Comparison of ENCODE assay signal across 18 mouse cellular contexts in genomic region chr4:117131198-117131597, GRCm38 (mm10). TPM values are rescaled to one million over a fixed set of nuclear protein-coding genes. Genes with fewer than 3 reads are reported as not detected.
DNase-seq lines count a peak whose midpoint lies in the region; ATAC-seq lines count a peak whose summit lies in the region.
"Had no signal": no experiment of that assay in that cellular context is flagged by ENCODE, and none has a peak within 500 bp of the region (broad histone marks: within the 10 kb centered on the region; RNA-seq: fewer than 3 reads in every experiment).

No protein-coding gene starts in this region.

- DNase-seq in cerebellum, adult 11-12 months = no peak
- no peak for DNase-seq in adrenal gland, postnatal 4 days (ENCODE audit: low spot score in 2 of 2)
- DNase-seq in thymus, adult 18-20 months = no peak
- DNase-seq: cerebellum, adult 18-20 months; gastrocnemius, postnatal 14 days; heart, postnatal 10 days had no signal

- H3K9ac ChIP-seq in forebrain, embryonic 13.5 days = peak overlapping the region; percentile 9; the same call in 1 of the 2 replicates
- H3K9ac ChIP-seq in forebrain, embryonic 15.5 days (replicated peaks) = no peak overlapping the region; the same call in 1 of the 2 replicates
- peak overlapping the region; percentile 78; the same call in 1 of the 2 replicates for H3K9ac ChIP-seq in midbrain, embryonic 12.5 days (replicated peaks)
- no peak overlapping the region for H3K9ac ChIP-seq in midbrain, embryonic 16.5 days (ENCODE audit: low read depth, low read length)
- H3K9ac ChIP-seq in hindbrain, embryonic 16.5 days (ENCODE audit: low read depth, low read length) = peak overlapping the region; percentile 92; the same call in 1 of the 2 replicates
- H3K9ac ChIP-seq: embryonic facial prominence, embryonic 15.5 days; kidney, embryonic 15.5 days; lung, embryonic 14.5 days had no signal

- WGBS in forebrain, embryonic 13.5 days = 45% methylated on average over 6 of the region's 6 CpGs
- WGBS in forebrain, embryonic 15.5 days = 47% methylated on average over 6 of the region's 6 CpGs
- 56% methylated on average over 6 of the region's 6 CpGs for WGBS in midbrain, embryonic 12.5 days
- 52% methylated on average over 6 of the region's 6 CpGs for WGBS in midbrain, embryonic 16.5 days
- 38% methylated on average over 6 of the region's 6 CpGs for WGBS in hindbrain, embryonic 16.5 days

- H3K27me3 ChIP-seq in forebrain, embryonic 13.5 days = peaks cover 23% of the 10 kb centered on the region; the same call in 1 of the 2 replicates
- 0 out of 2 replicates have a peak, but pooled peaks cover 8% of the 10 kb centered on the region for H3K27me3 ChIP-seq in forebrain, embryonic 15.5 days
- H3K27me3 ChIP-seq in midbrain, embryonic 12.5 days = peaks cover 11% of the 10 kb centered on the region; the same call in 1 of the 2 replicates
- no peaks in the 10 kb centered on the region for H3K27me3 ChIP-seq in midbrain, embryonic 16.5 days (ENCODE audit: control insufficient read depth, insufficient read depth, low read depth, low read length)
- no peaks in the 10 kb centered on the region for H3K27me3 ChIP-seq in hindbrain, embryonic 16.5 days (replicated peaks; ENCODE audit: control insufficient read depth, insufficient read depth, low read length)

- no peak for ATAC-seq in forebrain, embryonic 13.5 days
- no peak for ATAC-seq in forebrain, embryonic 15.5 days (replicated peaks)
- no peak for ATAC-seq in midbrain, embryonic 12.5 days (ENCODE audit: low FRiP score, low read depth)
- ATAC-seq in midbrain, embryonic 16.5 days = no peak
- no peak for ATAC-seq in hindbrain, embryonic 16.5 days

- H3K4me1 ChIP-seq in forebrain, embryonic 13.5 days = peaks cover 33% of the 10 kb centered on the region
- peaks cover 29% of the 10 kb centered on the region for H3K4me1 ChIP-seq in forebrain, embryonic 15.5 days
- peaks cover 41% of the 10 kb centered on the region for H3K4me1 ChIP-seq in midbrain, embryonic 12.5 days
- peaks cover 18% of the 10 kb centered on the region; the same call in 1 of the 2 replicates for H3K4me1 ChIP-seq in midbrain, embryonic 16.5 days (ENCODE audit: control insufficient read depth, insufficient read depth, low read length)
- H3K4me1 ChIP-seq in hindbrain, embryonic 16.5 days (ENCODE audit: control insufficient read depth, insufficient read depth, low read depth, low read length) = peaks cover 16% of the 10 kb centered on the region

- no peak overlapping the region for H3K4me3 ChIP-seq in forebrain, embryonic 13.5 days
- no peak overlapping the region for H3K4me3 ChIP-seq in forebrain, embryonic 15.5 days
- peak overlapping the region; percentile 88 for H3K4me3 ChIP-seq in midbrain, embryonic 12.5 days
- H3K4me3 ChIP-seq in midbrain, embryonic 16.5 days (ENCODE audit: low read depth, low read length) = no peak overlapping the region
- no peak overlapping the region for H3K4me3 ChIP-seq in hindbrain, embryonic 16.5 days (ENCODE audit: low read length)
- H3K4me3 ChIP-seq: embryonic facial prominence, embryonic 15.5 days; kidney, embryonic 15.5 days; limb, embryonic 13.5 days had no signal

- H3K4me2 ChIP-seq in forebrain, embryonic 13.5 days = peak overlapping the region; percentile 92
- H3K4me2 ChIP-seq in forebrain, embryonic 15.5 days (replicated peaks) = no peak overlapping the region
- H3K4me2 ChIP-seq in midbrain, embryonic 12.5 days (replicated peaks) = peak overlapping the region; percentile 84
- H3K4me2 ChIP-seq in midbrain, embryonic 16.5 days (ENCODE audit: low read length) = no peak overlapping the region
- no peak overlapping the region for H3K4me2 ChIP-seq in hindbrain, embryonic 16.5 days (ENCODE audit: low read length)
- H3K4me2 ChIP-seq: embryonic facial prominence, embryonic 15.5 days; kidney, embryonic 15.5 days; limb, embryonic 13.5 days; lung, embryonic 14.5 days had no signal

- no peak overlapping the region for H3K27ac ChIP-seq in forebrain, embryonic 13.5 days
- no peak overlapping the region for H3K27ac ChIP-seq in forebrain, embryonic 15.5 days (replicated peaks)
- H3K27ac ChIP-seq in midbrain, embryonic 12.5 days (replicated peaks) = peak overlapping the region; percentile 71
- H3K27ac ChIP-seq in midbrain, embryonic 16.5 days (ENCODE audit: low read length) = no peak overlapping the region
- H3K27ac ChIP-seq in hindbrain, embryonic 16.5 days (ENCODE audit: low read depth, low read length) = no peak overlapping the region
- H3K27ac ChIP-seq: embryonic facial prominence, embryonic 15.5 days; kidney, embryonic 15.5 days; limb, embryonic 13.5 days had no signal

- no peaks in the 10 kb centered on the region for H3K9me3 ChIP-seq in forebrain, embryonic 13.5 days (replicated peaks)
- no peaks in the 10 kb centered on the region for H3K9me3 ChIP-seq in forebrain, embryonic 15.5 days
- no peaks in the 10 kb centered on the region for H3K9me3 ChIP-seq in midbrain, embryonic 12.5 days
- H3K9me3 ChIP-seq in midbrain, embryonic 16.5 days (replicated peaks; ENCODE audit: control insufficient read depth, low read length, poor library complexity, severe bottlenecking) = no peaks in the 10 kb centered on the region
- H3K9me3 ChIP-seq in hindbrain, embryonic 16.5 days (ENCODE audit: control insufficient read depth, low read length) = no peaks in the 10 kb centered on the region
- H3K9me3 ChIP-seq: embryonic facial prominence, embryonic 15.5 days; kidney, embryonic 15.5 days; limb, embryonic 13.5 days had no signal

- peaks cover 27% of the 10 kb centered on the region for H3K36me3 ChIP-seq in forebrain, embryonic 13.5 days (ENCODE audit: poor library complexity, severe bottlenecking)
- H3K36me3 ChIP-seq in forebrain, embryonic 15.5 days = no peaks in the 10 kb centered on the region
- H3K36me3 ChIP-seq in midbrain, embryonic 12.5 days = peaks cover 24% of the 10 kb centered on the region
- H3K36me3 ChIP-seq in midbrain, embryonic 16.5 days (ENCODE audit: control insufficient read depth, insufficient read depth, low read length) = peaks cover 11% of the 10 kb centered on the region
- peaks cover 28% of the 10 kb centered on the region for H3K36me3 ChIP-seq in hindbrain, embryonic 16.5 days (ENCODE audit: control insufficient read depth, insufficient read depth, low read length)

RNA-seq across cellular contexts. Expression of gene Plk3, which starts 2.6 kb away (rescaled TPM):
- 11.4 and 12.0 TPM in 2 replicates for polyA plus RNA-seq in forebrain, embryonic 13.5 days (2015; fragmentation: Nextera tagmentation; extraction: Ambion mirVana)
- 8.6 and 8.8 TPM in 2 replicates for polyA plus RNA-seq in forebrain, embryonic 15.5 days (2015; fragmentation: Nextera tagmentation; extraction: Ambion mirVana)
- 33.1 and 40.4 TPM in 2 replicates for polyA plus RNA-seq in midbrain, embryonic 12.5 days (2016; fragmentation: Nextera tagmentation; extraction: Ambion mirVana)
- polyA plus RNA-seq in midbrain, embryonic 16.5 days (2015; fragmentation: Nextera tagmentation; extraction: Ambion mirVana) = 18.7 TPM in 2 replicates
- 24.0 and 24.8 TPM in 2 replicates for polyA plus RNA-seq in hindbrain, embryonic 16.5 days (2015; fragmentation: Nextera tagmentation; extraction: Ambion mirVana)
- 1 to 10 TPM; 4.8 to 5.7 TPM for total RNA-seq in adrenal gland, postnatal 4 days (2021)

RNA-seq across cellular contexts. Expression of gene Tctex1d4, which starts 4.6 kb away (rescaled TPM):
- polyA plus RNA-seq in forebrain, embryonic 13.5 days (2015; fragmentation: Nextera tagmentation; extraction: Ambion mirVana) = 0.40 TPM in 1 of 2 replicates, not detected in the other
- polyA plus RNA-seq in forebrain, embryonic 15.5 days (2015; fragmentation: Nextera tagmentation; extraction: Ambion mirVana) = 0.37 TPM in 1 of 2 replicates, not detected in the other
- polyA plus RNA-seq in midbrain, embryonic 12.5 days (2016; fragmentation: Nextera tagmentation; extraction: Ambion mirVana) = not detected in 2 replicates
- polyA plus RNA-seq in midbrain, embryonic 16.5 days (2015; fragmentation: Nextera tagmentation; extraction: Ambion mirVana) = 0.46 and 1.1 TPM in 2 replicates
- 1.5 and 1.8 TPM in 2 replicates for polyA plus RNA-seq in hindbrain, embryonic 16.5 days (2015; fragmentation: Nextera tagmentation; extraction: Ambion mirVana)
- total RNA-seq in adrenal gland, postnatal 4 days (2021) = not detected
- total RNA-seq: common myeloid progenitor, adult 5-6 weeks; gastrocnemius, postnatal 14 days; left cerebral cortex, adult 8-10 months had no signal
- polyA plus RNA-seq: intestine, embryonic 14.5 days; kidney, embryonic 15.5 days; limb, embryonic 13.5 days; lung, embryonic 14.5 days had no signal

RNA-seq across cellular contexts. Expression of gene Btbd19, which starts 5.7 kb away (rescaled TPM):
- 3.1 and 3.9 TPM in 2 replicates for polyA plus RNA-seq in forebrain, embryonic 13.5 days (2015; fragmentation: Nextera tagmentation; extraction: Ambion mirVana)
- 4.4 and 4.6 TPM in 2 replicates for polyA plus RNA-seq in forebrain, embryonic 15.5 days (2015; fragmentation: Nextera tagmentation; extraction: Ambion mirVana)
- polyA plus RNA-seq in midbrain, embryonic 12.5 days (2016; fragmentation: Nextera tagmentation; extraction: Ambion mirVana) = 3.8 and 4.2 TPM in 2 replicates
- 3.9 and 4.0 TPM in 2 replicates for polyA plus RNA-seq in midbrain, embryonic 16.5 days (2015; fragmentation: Nextera tagmentation; extraction: Ambion mirVana)
- polyA plus RNA-seq in hindbrain, embryonic 16.5 days (2015; fragmentation: Nextera tagmentation; extraction: Ambion mirVana) = 3.9 and 4.9 TPM in 2 replicates
- total RNA-seq in adrenal gland, postnatal 4 days (2021) = 10 to 100 TPM in 1 of 2 experiments, 1 to 10 TPM in 1; 9.1 to 10.8 TPM

RNA-seq across cellular contexts. Expression of gene Rps8, which starts 24.8 kb away (rescaled TPM):
- 667 and 710 TPM in 2 replicates for polyA plus RNA-seq in forebrain, embryonic 13.5 days (2015; fragmentation: Nextera tagmentation; extraction: Ambion mirVana)
- polyA plus RNA-seq in forebrain, embryonic 15.5 days (2015; fragmentation: Nextera tagmentation; extraction: Ambion mirVana) = 478 and 525 TPM in 2 replicates
- polyA plus RNA-seq in midbrain, embryonic 12.5 days (2016; fragmentation: Nextera tagmentation; extraction: Ambion mirVana) = 573 and 608 TPM in 2 replicates
- polyA plus RNA-seq in midbrain, embryonic 16.5 days (2015; fragmentation: Nextera tagmentation; extraction: Ambion mirVana) = 381 and 382 TPM in 2 replicates
- 320 and 403 TPM in 2 replicates for polyA plus RNA-seq in hindbrain, embryonic 16.5 days (2015; fragmentation: Nextera tagmentation; extraction: Ambion mirVana)
- 1,000 to 10,000 TPM; 1,506 to 1,548 TPM for total RNA-seq in adrenal gland, postnatal 4 days (2021)

RNA-seq across cellular contexts. Expression of gene Ptch2, which starts 35.3 kb away (rescaled TPM):
- polyA plus RNA-seq in forebrain, embryonic 13.5 days (2015; fragmentation: Nextera tagmentation; extraction: Ambion mirVana) = 4.0 and 5.8 TPM in 2 replicates
- 3.6 and 3.8 TPM in 2 replicates for polyA plus RNA-seq in forebrain, embryonic 15.5 days (2015; fragmentation: Nextera tagmentation; extraction: Ambion mirVana)
- 5.3 and 7.0 TPM in 2 replicates for polyA plus RNA-seq in midbrain, embryonic 12.5 days (2016; fragmentation: Nextera tagmentation; extraction: Ambion mirVana)
- polyA plus RNA-seq in midbrain, embryonic 16.5 days (2015; fragmentation: Nextera tagmentation; extraction: Ambion mirVana) = 7.4 and 9.5 TPM in 2 replicates
- 7.8 and 9.6 TPM in 2 replicates for polyA plus RNA-seq in hindbrain, embryonic 16.5 days (2015; fragmentation: Nextera tagmentation; extraction: Ambion mirVana)
- 10 to 100 TPM; 13.3 to 14.2 TPM for total RNA-seq in adrenal gland, postnatal 4 days (2021)
- total RNA-seq: common myeloid progenitor, adult 5-6 weeks had no signal

Comparison
In these comparisons a context has a peak if more than half of its experiments do, and no peak if none do; other contexts are left out.
1. H3K4me2 ChIP-seq: peak in forebrain, embryonic 13.5 days (single experiment) and midbrain, embryonic 12.5 days (single experiment); none in forebrain, embryonic 15.5 days (single experiment), midbrain, embryonic 16.5 days (single experiment) and hindbrain, embryonic 16.5 days (single experiment).
2. H3K9ac ChIP-seq: peak in forebrain, embryonic 13.5 days (single experiment), midbrain, embryonic 12.5 days (single experiment) and hindbrain, embryonic 16.5 days (single experiment); none in forebrain, embryonic 15.5 days (single experiment) and midbrain, embryonic 16.5 days (single experiment).